Mouse (Mus musculus): ENCODE data around the gene Gfpt1. TPM values are rescaled to one million over a fixed set of nuclear protein-coding genes. Genes with fewer than 3 reads are reported as not detected.
"Not testable (repeated sequence)": the region's sequence is repeated elsewhere in the genome, so short reads cannot be mapped to it uniquely, and the experiment has no call there.

Gfpt1 gene
- polyA plus RNA-seq, 1 experiment from 2014 or later: 10.8 TPM

DNA sequence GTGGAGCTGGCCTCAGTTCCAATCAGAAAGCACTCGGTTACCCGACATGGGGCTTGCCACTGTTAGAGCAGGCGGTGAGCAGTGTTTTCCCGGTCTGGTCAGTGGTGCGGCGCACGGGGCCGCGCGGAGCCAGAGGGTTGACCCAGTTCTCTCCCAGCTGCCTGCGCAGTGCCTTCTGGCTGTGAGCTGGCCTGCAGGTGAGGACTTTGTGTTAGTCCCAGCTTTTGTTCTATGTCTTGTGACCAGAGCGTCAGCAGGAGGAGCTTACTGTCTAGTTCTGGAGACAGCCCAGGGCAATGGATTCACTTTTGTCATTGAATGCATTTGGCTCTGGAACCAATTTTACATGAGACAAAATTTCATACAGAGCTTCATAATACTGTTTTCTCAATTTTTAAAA, 20.9 kb upstream of the Gfpt1 start:
- Histone ChIP-seq H3K9ac (replicated peaks; ENCODE audit: low read depth) (no peak overlapping the region), H3K27ac (ENCODE audit: low read length) (no peak overlapping the region), H3K4me2 (replicated peaks; ENCODE audit: low read depth, low read length) (no peak overlapping the region), H3K4me1 (ENCODE audit: insufficient read depth, low read depth, low read length) (no peaks in the 10 kb centered on the region), H3K4me3 (ENCODE audit: low read depth, low read length) (no peak overlapping the region), H3K36me3 (ENCODE audit: insufficient read depth, low read length) (peaks cover 40% of the 10 kb centered on the region), H3K27me3 (replicated peaks; ENCODE audit: insufficient read depth, low read length) (no peaks in the 10 kb centered on the region), H3K9me3 (ENCODE audit: low read length) (no peaks in the 10 kb centered on the region)
- WGBS: 93% methylated on average over 12 of the region's 12 CpGs
- ATAC-seq (no peak), DNase-seq (ENCODE audit: low spot score) (no peak)
- TF ChIP-seq CTCF (IDR thresholded peaks at IDR 0.05) (no peak), EP300 (IDR thresholded peaks at IDR 0.05) (no peak)

DNA sequence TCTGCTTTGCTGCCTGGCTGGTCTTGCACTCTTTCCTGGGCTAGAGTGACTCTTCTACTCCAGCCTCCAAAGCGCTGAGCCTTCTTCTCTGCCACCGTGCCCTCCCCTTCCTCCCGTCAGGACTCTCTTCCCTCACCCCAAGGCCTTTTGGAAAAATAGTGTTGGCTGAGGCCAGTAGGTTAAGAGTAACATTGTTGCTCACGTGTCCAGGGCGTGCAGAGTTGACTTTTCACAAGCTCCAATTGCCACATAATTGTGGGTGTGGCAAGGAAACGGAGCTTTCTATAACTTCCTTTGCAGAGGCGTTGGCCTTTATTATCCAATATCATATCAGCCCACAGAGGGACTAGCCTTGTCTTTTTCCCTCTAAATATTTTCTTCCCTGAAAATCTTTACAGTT, 15.7 kb upstream of the Gfpt1 start:
- DNase-seq (ENCODE audit: low spot score): peak; percentile 78
- TF ChIP-seq CTCF (IDR thresholded peaks at IDR 0.05) (no peak), EP300 (IDR thresholded peaks at IDR 0.05) (peak; percentile 49)

DNA sequence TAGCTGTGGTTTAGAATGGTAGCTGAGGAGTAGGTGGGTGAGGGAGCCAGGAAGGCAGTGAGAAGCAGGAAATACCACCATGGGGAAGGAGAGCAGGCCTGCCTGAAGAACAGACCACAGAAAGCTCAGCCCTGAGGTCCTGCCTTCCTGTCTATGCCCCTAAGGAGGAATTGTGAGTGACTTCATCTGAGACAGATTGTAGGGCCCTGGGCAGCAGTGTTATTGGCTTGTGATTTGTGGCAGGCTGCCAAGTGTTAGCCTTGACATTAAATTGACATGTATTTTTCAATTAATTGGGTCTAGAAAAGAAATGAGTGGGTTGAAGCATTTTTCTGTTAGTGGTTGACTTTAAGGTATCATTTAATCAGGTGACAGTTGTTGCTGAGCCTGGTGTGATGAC, 13.8 kb upstream of the Gfpt1 start:
- H3K9me3 ChIP-seq (ENCODE audit: low read length): no peaks in the 10 kb centered on the region
- no peak for DNase-seq (ENCODE audit: low spot score)
- TF ChIP-seq CTCF (IDR thresholded peaks at IDR 0.05) (no peak), EP300 (IDR thresholded peaks at IDR 0.05) (no peak)
- H3K27me3 ChIP-seq (replicated peaks; ENCODE audit: insufficient read depth, low read length): no peaks in the 10 kb centered on the region
- H3K36me3 ChIP-seq (ENCODE audit: insufficient read depth, low read length): peaks cover 7% of the 10 kb centered on the region
- no peaks in the 10 kb centered on the region for H3K4me1 ChIP-seq (ENCODE audit: insufficient read depth, low read depth, low read length)
- no peak overlapping the region for H3K27ac ChIP-seq (ENCODE audit: low read length)
- no peak overlapping the region for H3K9ac ChIP-seq (replicated peaks; ENCODE audit: low read depth)
- H3K4me3 ChIP-seq (ENCODE audit: low read depth, low read length): no peak overlapping the region
- ATAC-seq: no peak
- H3K4me2 ChIP-seq (replicated peaks; ENCODE audit: low read depth, low read length): no peak overlapping the region

More for the DNA sequence above, 15.7 kb upstream of the Gfpt1 start:
- Histone ChIP-seq H3K4me1 (ENCODE audit: insufficient read depth, low read depth, low read length) (no peaks in the 10 kb centered on the region), H3K4me3 (ENCODE audit: low read depth, low read length) (no peak overlapping the region), H3K36me3 (ENCODE audit: insufficient read depth, low read length) (peaks cover 17% of the 10 kb centered on the region), H3K9ac (replicated peaks; ENCODE audit: low read depth) (no peak overlapping the region), H3K27ac (ENCODE audit: low read length) (no peak overlapping the region), H3K4me2 (replicated peaks; ENCODE audit: low read depth, low read length) (no peak overlapping the region), H3K9me3 (ENCODE audit: low read length) (no peaks in the 10 kb centered on the region), H3K27me3 (replicated peaks; ENCODE audit: insufficient read depth, low read length) (no peaks in the 10 kb centered on the region)
- peak; percentile 73 for ATAC-seq
- 46% methylated on average over 7 of the region's 7 CpGs for WGBS

DNA sequence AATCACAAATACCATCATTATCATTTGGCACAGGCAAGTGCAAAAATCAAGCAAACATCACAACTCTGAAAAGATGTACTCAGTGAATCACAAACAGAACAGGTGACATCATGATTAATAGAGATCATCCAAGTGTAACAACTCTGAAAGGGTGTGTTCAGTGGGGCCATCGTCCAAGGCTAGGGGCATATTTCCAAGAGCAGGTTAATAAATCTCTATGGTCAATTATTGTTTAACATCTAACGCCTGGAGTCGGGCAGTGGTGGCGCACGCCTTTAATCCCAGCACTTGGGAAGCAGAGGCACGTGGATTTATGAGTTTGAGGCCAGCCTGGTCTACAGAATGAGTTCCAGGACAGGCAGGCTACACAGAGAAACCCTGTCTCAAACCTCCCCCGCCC, 11.3 kb upstream of the Gfpt1 start:
- H3K9ac ChIP-seq (replicated peaks; ENCODE audit: low read depth); H3K9me3 ChIP-seq (ENCODE audit: low read length); H3K4me3 ChIP-seq (ENCODE audit: low read depth, low read length); H3K4me1 ChIP-seq (ENCODE audit: insufficient read depth, low read depth, low read length); H3K27ac ChIP-seq (ENCODE audit: low read length); ATAC-seq; DNase-seq (ENCODE audit: low spot score); H3K27me3 ChIP-seq (replicated peaks; ENCODE audit: insufficient read depth, low read length); H3K36me3 ChIP-seq (ENCODE audit: insufficient read depth, low read length); H3K4me2 ChIP-seq (replicated peaks; ENCODE audit: low read depth, low read length): not testable (repeated sequence)
- WGBS: 73% methylated on average over 7 of the region's 7 CpGs

DNA sequence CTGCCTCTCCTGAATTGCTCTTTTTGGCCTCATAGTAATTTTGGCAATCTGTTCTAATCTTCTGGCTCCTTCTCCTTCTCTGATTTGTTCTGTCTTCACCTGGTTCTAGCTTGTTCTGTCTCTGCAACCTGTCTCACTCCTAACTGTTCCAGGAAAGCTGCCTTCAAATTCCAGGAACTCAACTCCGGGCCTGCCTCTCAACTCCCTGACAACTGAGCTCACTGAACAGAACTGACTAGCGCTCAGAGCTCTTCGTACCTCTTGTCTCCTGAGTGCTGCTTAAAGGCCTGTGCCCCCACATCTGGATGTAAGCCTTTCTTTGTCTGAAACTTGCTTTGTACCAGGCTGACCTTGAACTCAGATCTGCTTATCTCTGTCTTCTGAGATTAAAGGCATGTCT, 10.2 kb upstream of the Gfpt1 start:
- Histone ChIP-seq H3K36me3 (ENCODE audit: insufficient read depth, low read length) (peaks cover 4% of the 10 kb centered on the region; the same call in 1 of the 2 replicates), H3K27ac (ENCODE audit: low read length) (no peak overlapping the region), H3K27me3 (replicated peaks; ENCODE audit: insufficient read depth, low read length) (no peaks in the 10 kb centered on the region), H3K9ac (replicated peaks; ENCODE audit: low read depth) (no peak overlapping the region), H3K9me3 (ENCODE audit: low read length) (no peaks in the 10 kb centered on the region), H3K4me3 (ENCODE audit: low read depth, low read length) (no peak overlapping the region), H3K4me2 (replicated peaks; ENCODE audit: low read depth, low read length) (no peak overlapping the region), H3K4me1 (ENCODE audit: insufficient read depth, low read depth, low read length) (no peaks in the 10 kb centered on the region)
- WGBS: 54% methylated on average over 3 of the region's 3 CpGs
- no peak for DNase-seq (ENCODE audit: low spot score)
- no peak for ATAC-seq
- TF ChIP-seq EP300 (IDR thresholded peaks at IDR 0.05) (no peak), CTCF (IDR thresholded peaks at IDR 0.05) (no peak)

DNA sequence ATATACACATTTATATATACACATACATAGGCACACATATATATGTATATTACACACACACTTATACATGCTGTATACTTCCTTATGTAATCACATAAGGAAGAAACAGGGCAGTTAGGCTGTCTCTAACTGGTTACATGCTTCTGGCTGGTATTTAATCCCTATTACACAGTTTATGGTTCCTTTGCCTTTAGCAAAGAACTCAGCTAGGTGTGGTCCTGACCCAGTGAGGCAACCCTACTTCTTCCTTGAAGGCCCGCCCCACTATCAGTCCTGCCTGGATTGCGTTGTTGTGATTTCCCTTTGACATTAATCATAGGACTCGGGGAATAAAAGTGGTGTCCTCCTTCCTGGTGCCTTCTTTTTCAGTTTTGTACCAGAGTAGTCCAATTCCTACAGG, 8.3 kb upstream of the Gfpt1 start:
- H3K4me3 ChIP-seq (ENCODE audit: low read depth, low read length): no peak overlapping the region
- H3K36me3 ChIP-seq (ENCODE audit: insufficient read depth, low read length): no peaks in the 10 kb centered on the region
- H3K27me3 ChIP-seq (replicated peaks; ENCODE audit: insufficient read depth, low read length): no peaks in the 10 kb centered on the region
- ATAC-seq: no peak
- TF ChIP-seq EP300 (IDR thresholded peaks at IDR 0.05): no peak
- TF ChIP-seq CTCF (IDR thresholded peaks at IDR 0.05): no peak
- H3K4me2 ChIP-seq (replicated peaks; ENCODE audit: low read depth, low read length): no peak overlapping the region
- no peaks in the 10 kb centered on the region for H3K4me1 ChIP-seq (ENCODE audit: insufficient read depth, low read depth, low read length)
- 75% methylated on average over 3 of the region's 3 CpGs for WGBS
- H3K9ac ChIP-seq (replicated peaks; ENCODE audit: low read depth): no peak overlapping the region
- DNase-seq (ENCODE audit: low spot score): peak; percentile 4
- H3K9me3 ChIP-seq (ENCODE audit: low read length): no peaks in the 10 kb centered on the region
- no peak overlapping the region for H3K27ac ChIP-seq (ENCODE audit: low read length)

Data from lung, postnatal 0 days (tissue).